Mouse (Mus musculus) left cerebral cortex, postnatal 36 days (tissue): ENCODE measurements around the gene Mier2. TPM values are rescaled to one million over a fixed set of nuclear protein-coding genes. Genes with fewer than 3 reads are reported as not detected.

Experiments used
- DNase-seq, 2 experiments: peaks; one replicate each; pipeline ENCODE4 v3.0.0; 2021 to 2022; ENCODE audit warnings: low spot score in 2 of 2, mixed read lengths in 1 of 2
- intact Hi-C: fragments of 180-260 bp; cut with DNase I; formaldehyde crosslinking; loops from one replicate; pipeline ENCODE4 v1.15.1; 2025
- total RNA-seq, 2 experiments: library from RNA; stranded (reverse); gene quantifications; 2 replicates each; pipeline ENCODE4 v1.2.3; 2021

Gene Mier2
- total RNA-seq, 2 experiments from 2014 or later: 41.9 to 55.9 TPM

- intact Hi-C loops: no loop called here
These were observed 22.4 kb upstream of the Mier2 start for GRCm38 (mm10) chr10:79577376-79577775.

GRCm38 (mm10) chr10:79575754-79576153 is 20.8 kb upstream of the Mier2 start:
- no peak for DNase-seq
- intact Hi-C loops: no loop called here

More at GRCm38 (mm10) chr10:79577376-79577775, 22.4 kb upstream of the Mier2 start:
- DNase-seq: no peak

- intact Hi-C loops: no loop called here
- no peak for DNase-seq
These were observed 19.8 kb upstream of the Mier2 start for GRCm38 (mm10) chr10:79574796-79575195.

- intact Hi-C loops: no loop called here
- DNase-seq: no peak
These were observed 19.4 kb upstream of the Mier2 start for GRCm38 (mm10) chr10:79574350-79574749.

GRCm38 (mm10) chr10:79573611-79574010 is 18.6 kb upstream of the Mier2 start:
- no peak for DNase-seq
- intact Hi-C loops: no loop called here

- intact Hi-C loops: no loop called here
- no peak for DNase-seq
These were observed 16.3 kb upstream of the Mier2 start for GRCm38 (mm10) chr10:79571314-79571713.

GRCm38 (mm10) chr10:79569921-79570320 is 14.9 kb upstream of the Mier2 start:
- intact Hi-C loops: no loop called here

GRCm38 (mm10) chr10:79559716-79560115 is 4.7 kb upstream of the Mier2 start:
- DNase-seq: no peak
- intact Hi-C loops: no loop called here

More at GRCm38 (mm10) chr10:79569921-79570320, 14.9 kb upstream of the Mier2 start:
- DNase-seq: no peak

- DNase-seq: no peak
- intact Hi-C loops: no loop called here
These were observed 2.5 kb upstream of the Mier2 start for GRCm38 (mm10) chr10:79557496-79557895.

- intact Hi-C loops: no loop called here
- peak in 1 of 2 experiments; percentile 1 for DNase-seq
These were observed 2.0 kb upstream of the Mier2 start for GRCm38 (mm10) chr10:79556951-79557350.

GRCm38 (mm10) chr10:79555238-79555724 is 282 bp upstream of the Mier2 start:
- intact Hi-C loops: no loop called here
- no peak for DNase-seq

- DNase-seq: peak in 1 of 2 experiments; percentile 2
- intact Hi-C loops: no loop called here
These were observed 1.3 kb downstream of the Mier2 start for GRCm38 (mm10) chr10:79553691-79554090.

GRCm38 (mm10) chr10:79553176-79553575 is 1.8 kb downstream of the Mier2 start:
- DNase-seq: no peak
- intact Hi-C loops: no loop called here

GRCm38 (mm10) chr10:79552531-79552930 is 2.5 kb downstream of the Mier2 start:
- intact Hi-C loops: no loop called here
- no peak for DNase-seq

- DNase-seq: no peak
- intact Hi-C loops: no loop called here
These were observed 4.6 kb downstream of the Mier2 start for GRCm38 (mm10) chr10:79550366-79550765.

GRCm38 (mm10) chr10:79548971-79549723 is 5.9 kb downstream of the Mier2 start:
- intact Hi-C loops: no loop called here
- peak in 1 of 2 experiments; percentile 3 for DNase-seq

- intact Hi-C loops: no loop called here
- DNase-seq: no peak
These were observed 6.5 kb downstream of the Mier2 start for GRCm38 (mm10) chr10:79548546-79548945.

- intact Hi-C loops: no loop called here
- DNase-seq: no peak
These were observed 7.8 kb downstream of the Mier2 start for GRCm38 (mm10) chr10:79547148-79547675.

GRCm38 (mm10) chr10:79546483-79546882 is 8.5 kb downstream of the Mier2 start:
- intact Hi-C loops: no loop called here
- DNase-seq: no peak

GRCm38 (mm10) chr10:79545891-79546290 is 9.1 kb downstream of the Mier2 start:
- DNase-seq: no peak
- intact Hi-C loops: no loop called here

- DNase-seq: peak in 1 of 2 experiments; percentile 3
- intact Hi-C loops: no loop called here
These were observed 10.4 kb downstream of the Mier2 start for GRCm38 (mm10) chr10:79544631-79545030.
